Mouse (Mus musculus) forebrain, embryonic 14.5 days (tissue): ENCODE measurements around the gene Llph. TPM values are rescaled to one million over a fixed set of nuclear protein-coding genes. Genes with fewer than 3 reads are reported as not detected.
A peak's percentile ranks its signal among the peaks of the same experiment; 100 is the strongest.

Experiments used
- ATAC-seq: fragments of 200-750 bp; cut with Nextera tagmentation; 2 replicates; pipeline ENCODE4 v1.8.0; 2017; ENCODE audit warnings: mild to moderate bottlenecking, moderate library complexity
- DNase-seq: peaks from one replicate; pipeline ENCODE4 v3.0.0-alpha.2; 2015; ENCODE audit warnings: low spot score
- H3K27ac ChIP-seq: fragments of 300-500 bp; sonication (generic); 2 replicates; pipeline ENCODE4 v1.5.1; 2014; ENCODE audit warnings: low read depth, mild to moderate bottlenecking, control low read depth, low read length, moderate library complexity
- H3K27me3 ChIP-seq: fragments of 300-500 bp; sonication (generic); replicated peaks from 2 replicates; pipeline ENCODE4 v1.6.1; 2014; ENCODE audit warnings: low read length, control low read depth, mixed read lengths; ENCODE audit not compliant: control insufficient read depth, insufficient read depth
- H3K36me3 ChIP-seq: fragments of 300-500 bp; sonication (generic); 2 replicates; pipeline ENCODE4 v1.6.1; 2014; ENCODE audit warnings: low read length, control low read depth; ENCODE audit not compliant: control insufficient read depth, insufficient read depth
- H3K4me1 ChIP-seq: fragments of 300-500 bp; sonication (generic); 2 replicates; pipeline ENCODE4 v1.6.1; 2014; ENCODE audit warnings: antibody characterized with exemption, low read length, control low read depth; ENCODE audit not compliant: control insufficient read depth, insufficient read depth
- H3K4me2 ChIP-seq: fragments of 300-500 bp; sonication (generic); 2 replicates; pipeline ENCODE4 v1.6.1; 2014; ENCODE audit warnings: mild to moderate bottlenecking, control low read depth, low read length
- H3K4me3 ChIP-seq: fragments of 300-500 bp; sonication (generic); 2 replicates; pipeline ENCODE4 v1.5.1; 2014; ENCODE audit warnings: low read depth, low read length, control low read depth
- H3K9ac ChIP-seq: fragments of 300-500 bp; sonication (generic); 2 replicates; pipeline ENCODE4 v1.6.1; 2014; ENCODE audit warnings: mild to moderate bottlenecking, low read length, control low read depth, moderate library complexity
- H3K9me3 ChIP-seq: fragments of 300-500 bp; sonication (generic); replicated peaks from 2 replicates; pipeline ENCODE4 v1.6.1; 2016; ENCODE audit warnings: low read length, control low read depth, mixed read lengths; ENCODE audit not compliant: control insufficient read depth
- WGBS: fragments of 180-500 bp; shearing (Covaris S2); extraction: QIAGEN DNeasy Blood & Tissue Kit; methylation state at CpG from one replicate; pipeline ENCODE4 v1.1.7; 2014; 5-methylcytosine and 5-hydroxymethylcytosine counted together
- polyA plus RNA-seq: library from polyadenylated mRNA; unstranded; fragments of >200 nt; fragmentation: Nextera tagmentation; extraction: Ambion mirVana; gene quantifications from 2 replicates; pipeline ENCODE4 v1.2.1, GENCODE M21; 2014

Llph gene
- polyA plus RNA-seq, 1 experiment from 2014 or later, result 44.1 TPM

GRCm38 (mm10) chr10:120238241-120238640 lies 11.4 kb downstream of the Llph start:
- ATAC-seq, result no peak
- no peak for DNase-seq
- no peaks in the 10 kb centered on the region for H3K27me3 ChIP-seq
- H3K9ac ChIP-seq, result no peak overlapping the region
- H3K36me3 ChIP-seq, result no peaks in the 10 kb centered on the region
- H3K4me1 ChIP-seq, result no peaks in the 10 kb centered on the region
- 84% methylated on average over 8 of the region's 8 CpGs for WGBS
- H3K4me3 ChIP-seq, result no peak overlapping the region
- H3K27ac ChIP-seq, result no peak overlapping the region
- H3K4me2 ChIP-seq, result no peak overlapping the region
- H3K9me3 ChIP-seq, result no peaks in the 10 kb centered on the region

- no peak for ATAC-seq
- Histone ChIP-seq H3K9ac (no peak overlapping the region), H3K27ac (no peak overlapping the region), H3K4me2 (no peak overlapping the region), H3K4me1 (no peaks in the 10 kb centered on the region), H3K36me3 (no peaks in the 10 kb centered on the region), H3K27me3 (no peaks in the 10 kb centered on the region), H3K9me3 (no peaks in the 10 kb centered on the region), H3K4me3 (no peak overlapping the region)
- WGBS, result 60% methylated on average over 6 of the region's 6 CpGs
- DNase-seq, result no peak
Measured at GRCm38 (mm10) chr10:120239476-120239875, 12.6 kb downstream of the Llph start.

- ATAC-seq (no peak), DNase-seq (no peak)
- no peaks in the 10 kb centered on the region for H3K9me3 ChIP-seq
- H3K4me1 ChIP-seq, result no peaks in the 10 kb centered on the region
- H3K27me3 ChIP-seq, result no peaks in the 10 kb centered on the region
- H3K36me3 ChIP-seq, result no peaks in the 10 kb centered on the region
- H3K4me3 ChIP-seq, result no peak overlapping the region
- H3K9ac ChIP-seq, result no peak overlapping the region
- H3K4me2 ChIP-seq, result no peak overlapping the region
- 76% methylated on average over 6 of the region's 6 CpGs for WGBS
- no peak overlapping the region for H3K27ac ChIP-seq
Measured at GRCm38 (mm10) chr10:120242421-120242820, 15.6 kb downstream of the Llph start.

GRCm38 (mm10) chr10:120245681-120246080 lies 18.8 kb downstream of the Llph start:
- Histone ChIP-seq H3K4me1 (no peaks in the 10 kb centered on the region), H3K27me3 (no peaks in the 10 kb centered on the region), H3K4me2 (no peak overlapping the region), H3K36me3 (no peaks in the 10 kb centered on the region), H3K4me3 (no peak overlapping the region), H3K27ac (no peak overlapping the region), H3K9ac (no peak overlapping the region), H3K9me3 (no peaks in the 10 kb centered on the region)
- ATAC-seq (no peak), DNase-seq (no peak)
- 87% methylated on average over 5 of the region's 5 CpGs for WGBS

- H3K9me3 ChIP-seq, result no peaks in the 10 kb centered on the region
- H3K4me3 ChIP-seq, result no peak overlapping the region
- H3K36me3 ChIP-seq, result no peaks in the 10 kb centered on the region
- WGBS, result 44% methylated on average over 9 of the region's 9 CpGs
- H3K4me1 ChIP-seq, result no peaks in the 10 kb centered on the region
- ATAC-seq (no peak), DNase-seq (peak; percentile 84)
- no peaks in the 10 kb centered on the region for H3K27me3 ChIP-seq
- H3K4me2 ChIP-seq, result no peak overlapping the region
- H3K27ac ChIP-seq, result no peak overlapping the region
- no peak overlapping the region for H3K9ac ChIP-seq
Measured at GRCm38 (mm10) chr10:120246994-120247750, 20.3 kb downstream of the Llph start.

GRCm38 (mm10) chr10:120250911-120251683 lies 24.2 kb downstream of the Llph start:
- DNase-seq (peak; percentile 28), ATAC-seq (no peak)
- no peaks in the 10 kb centered on the region for H3K9me3 ChIP-seq
- WGBS, result 46% methylated on average over 11 of the region's 11 CpGs
- no peak overlapping the region for H3K9ac ChIP-seq
- H3K4me2 ChIP-seq, result no peak overlapping the region
- H3K4me3 ChIP-seq, result no peak overlapping the region
- no peak overlapping the region for H3K27ac ChIP-seq
- no peaks in the 10 kb centered on the region for H3K27me3 ChIP-seq
- H3K4me1 ChIP-seq, result peaks cover 2% of the 10 kb centered on the region; the same call in 1 of the 2 replicates
- H3K36me3 ChIP-seq, result no peaks in the 10 kb centered on the region

GRCm38 (mm10) chr10:120251791-120252190 lies 24.9 kb downstream of the Llph start:
- H3K9me3 ChIP-seq, result no peaks in the 10 kb centered on the region
- no peak overlapping the region for H3K27ac ChIP-seq
- H3K4me2 ChIP-seq, result no peak overlapping the region
- H3K4me3 ChIP-seq, result no peak overlapping the region
- DNase-seq (no peak), ATAC-seq (no peak)
- H3K36me3 ChIP-seq, result no peaks in the 10 kb centered on the region
- WGBS, result 88% methylated on average over 4 of the region's 4 CpGs
- no peaks in the 10 kb centered on the region for H3K27me3 ChIP-seq
- peaks cover 2% of the 10 kb centered on the region; the same call in 1 of the 2 replicates for H3K4me1 ChIP-seq
- no peak overlapping the region for H3K9ac ChIP-seq

DNA sequence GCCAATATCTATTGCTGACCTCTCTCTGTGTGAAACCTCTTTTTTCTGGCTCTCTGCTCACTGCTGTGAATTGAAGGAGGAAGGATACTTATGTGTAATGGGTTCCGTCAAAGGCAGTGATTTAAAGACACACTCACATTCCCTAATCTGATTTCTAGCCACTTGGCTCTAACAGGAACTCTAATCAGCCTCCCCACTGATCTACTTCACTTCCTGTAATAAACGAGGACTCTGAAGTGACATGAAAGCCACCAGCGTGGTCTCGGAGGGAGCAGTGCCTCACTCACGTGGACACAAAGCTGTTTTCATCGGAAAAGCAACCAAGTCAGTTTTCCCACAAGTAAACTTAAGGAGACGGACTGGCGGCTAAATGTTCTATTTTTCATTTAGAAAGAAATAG lies 25.9 kb downstream of the Llph start:
- Histone ChIP-seq H3K4me2 (no peak overlapping the region), H3K36me3 (no peaks in the 10 kb centered on the region), H3K27me3 (no peaks in the 10 kb centered on the region), H3K4me1 (peaks cover 2% of the 10 kb centered on the region; the same call in 1 of the 2 replicates), H3K9ac (no peak overlapping the region), H3K9me3 (no peaks in the 10 kb centered on the region), H3K4me3 (no peak overlapping the region), H3K27ac (no peak overlapping the region)
- WGBS, result 44% methylated on average over 8 of the region's 8 CpGs
- ATAC-seq (no peak), DNase-seq (no peak)

DNA sequence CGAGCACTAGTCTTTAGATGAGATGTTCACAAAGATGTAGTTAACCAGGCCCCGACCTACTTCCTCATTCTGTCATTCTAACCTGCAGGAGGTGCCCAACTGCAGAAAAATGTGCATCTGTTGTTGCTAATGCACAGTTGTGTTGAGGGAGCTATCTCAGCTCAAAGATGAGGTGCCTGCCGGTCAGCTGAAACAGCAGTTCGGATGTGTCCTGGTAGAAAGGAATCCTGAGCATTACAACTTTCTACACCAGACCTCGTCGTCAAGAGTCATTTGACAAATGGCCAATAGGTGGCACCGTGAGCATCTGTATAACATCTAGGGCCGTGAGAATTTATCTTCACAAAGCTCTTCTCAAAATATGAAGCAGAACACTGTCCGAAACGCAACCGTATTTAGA lies 30.4 kb downstream of the Llph start:
- no peak overlapping the region for H3K27ac ChIP-seq
- H3K9ac ChIP-seq, result no peak overlapping the region
- 32% methylated on average over 11 of the region's 11 CpGs for WGBS
- DNase-seq (peak; percentile 87), ATAC-seq (no peak)
- no peak overlapping the region for H3K4me3 ChIP-seq
- H3K27me3 ChIP-seq, result no peaks in the 10 kb centered on the region
- H3K36me3 ChIP-seq, result no peaks in the 10 kb centered on the region
- peaks cover 2% of the 10 kb centered on the region; the same call in 1 of the 2 replicates for H3K4me1 ChIP-seq
- no peaks in the 10 kb centered on the region for H3K9me3 ChIP-seq
- H3K4me2 ChIP-seq, result no peak overlapping the region
